Mouse (Mus musculus) midbrain, embryonic 10.5 days (tissue): Measurements from ENCODE around the gene Myoc. TPM values are rescaled to one million over a fixed set of nuclear protein-coding genes. Genes with fewer than 3 reads are reported as not detected.

Experiments
- DNase-seq: peaks from one replicate; pipeline ENCODE4 v3.0.0-alpha.2; 2017; ENCODE audit warnings: low spot score
- H3K27ac ChIP-seq: fragments of 300-500 bp; sonication (generic); replicated peaks from 2 replicates; pipeline ENCODE4 v1.5.1; 2016; ENCODE audit warnings: mild to moderate bottlenecking
- H3K27me3 ChIP-seq: fragments of 300-500 bp; sonication (generic); 2 replicates; pipeline ENCODE4 v1.6.1; 2016; ENCODE audit warnings: low read depth, mild to moderate bottlenecking; ENCODE audit not compliant: poor library complexity, severe bottlenecking
- H3K36me3 ChIP-seq: fragments of 300-500 bp; sonication (generic); 2 replicates; pipeline ENCODE4 v1.6.1; 2016; ENCODE audit warnings: mild to moderate bottlenecking, moderate library complexity
- H3K4me1 ChIP-seq: fragments of 300-500 bp; sonication (generic); 2 replicates; pipeline ENCODE4 v1.6.1; 2016
- H3K4me3 ChIP-seq: fragments of 300-500 bp; sonication (generic); 2 replicates; pipeline ENCODE4 v1.5.1; 2016; ENCODE audit warnings: mild to moderate bottlenecking, moderate library complexity
- H3K9me3 ChIP-seq: fragments of 300-500 bp; sonication (generic); replicated peaks from 2 replicates; pipeline ENCODE4 v1.6.1; 2016; ENCODE audit warnings: mild to moderate bottlenecking
- WGBS: fragments of 180-500 bp; shearing (Covaris S2); methylation state at CpG from one replicate; pipeline ENCODE4 v1.1.7; 2016; 5-methylcytosine and 5-hydroxymethylcytosine counted together
- microRNA-seq: library from miRNA; unstranded; fragments of <30 nt; microRNA quantifications from one replicate; pipeline ENCODE4, GENCODE M21; 2017
- polyA plus RNA-seq: library from polyadenylated mRNA; unstranded; fragments of >200 nt; fragmentation: Nextera tagmentation; extraction: Ambion mirVana; gene quantifications from 2 replicates; pipeline ENCODE4 v1.2.1, GENCODE M21; 2016

Myoc gene
- polyA plus RNA-seq, 1 experiment from 2014 or later, result not detected

- Histone ChIP-seq H3K4me3 (peak overlapping the region; percentile 51), H3K4me1 (peaks cover 14% of the 10 kb centered on the region), H3K27ac (peak overlapping the region; percentile 68), H3K27me3 (no peaks in the 10 kb centered on the region), H3K36me3 (peaks cover 5% of the 10 kb centered on the region), H3K9me3 (no peaks in the 10 kb centered on the region)
- peak; percentile 81 for DNase-seq
- WGBS, result 20% methylated on average over 10 of the region's 10 CpGs
Measured at GRCm38 (mm10) chr1:162664826-162665475, 26.0 kb downstream of the Myoc start.

GRCm38 (mm10) chr1:162665486-162666174 is 26.7 kb downstream of the Myoc start:
- H3K4me1 ChIP-seq, result peaks cover 14% of the 10 kb centered on the region

DNA sequence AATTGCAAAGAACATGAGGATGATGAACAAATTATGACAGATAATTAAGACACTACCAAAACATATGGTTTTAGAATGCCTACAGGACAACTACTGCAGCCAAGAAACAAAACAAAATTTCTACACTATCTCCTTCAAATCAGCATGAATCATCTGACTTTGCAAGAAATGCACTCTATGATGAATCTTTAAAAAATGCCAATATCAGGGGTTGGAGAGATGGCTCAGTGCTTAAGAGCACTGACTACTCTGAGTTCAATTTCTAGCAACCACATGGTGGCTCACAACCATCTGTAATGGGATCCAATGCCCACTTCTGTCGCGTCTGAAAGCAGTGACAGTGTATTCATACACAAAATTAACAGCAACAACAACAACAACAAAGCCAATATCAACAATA is 54.8 kb downstream of the Myoc start:
- H3K27ac ChIP-seq, result no peak overlapping the region
- H3K4me1 ChIP-seq, result no peaks in the 10 kb centered on the region
- WGBS, result 90% methylated on average over 2 of the region's 2 CpGs
- H3K4me3 ChIP-seq, result no peak overlapping the region
- no peaks in the 10 kb centered on the region for H3K27me3 ChIP-seq
- peaks cover 100% of the 10 kb centered on the region for H3K36me3 ChIP-seq
- no peak for DNase-seq
- H3K9me3 ChIP-seq, result no peaks in the 10 kb centered on the region

More at GRCm38 (mm10) chr1:162665486-162666174, 26.7 kb downstream of the Myoc start:
- DNase-seq, result peak; percentile 72
- 4% methylated on average over 11 of the region's 11 CpGs for WGBS
- no peaks in the 10 kb centered on the region for H3K27me3 ChIP-seq
- H3K36me3 ChIP-seq, result peaks cover 12% of the 10 kb centered on the region
- H3K9me3 ChIP-seq, result no peaks in the 10 kb centered on the region
- H3K27ac ChIP-seq, result peak overlapping the region; percentile 68
- H3K4me3 ChIP-seq, result peak overlapping the region; percentile 51

DNA sequence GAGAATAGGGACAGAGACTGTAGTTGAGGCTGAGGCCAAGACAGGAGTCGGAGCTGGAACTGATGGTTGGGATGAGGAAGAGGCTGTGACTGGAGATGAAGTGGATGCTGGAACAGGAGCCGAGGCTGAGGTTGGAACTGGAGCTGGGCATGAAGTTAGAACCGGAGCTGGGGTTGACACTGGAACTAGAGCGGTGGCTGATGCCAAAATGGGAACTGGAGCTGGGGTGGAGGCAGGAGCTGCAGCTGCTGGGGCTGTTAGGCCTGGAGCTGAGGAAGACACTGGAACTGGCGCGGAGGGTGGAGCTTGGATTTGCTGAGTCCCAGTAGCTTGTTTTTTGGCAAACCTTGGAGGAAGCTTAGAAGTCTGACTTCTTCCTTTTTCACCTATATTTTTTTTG is 58.9 kb downstream of the Myoc start:
- H3K36me3 ChIP-seq, result peaks cover 100% of the 10 kb centered on the region

More for the DNA sequence above, 58.9 kb downstream of the Myoc start:
- DNase-seq, result no peak
- Histone ChIP-seq H3K4me3 (no peak overlapping the region), H3K27ac (no peak overlapping the region), H3K27me3 (no peaks in the 10 kb centered on the region), H3K9me3 (no peaks in the 10 kb centered on the region), H3K4me1 (no peaks in the 10 kb centered on the region)
- WGBS, result 94% methylated on average over 6 of the region's 6 CpGs

Small RNA genes lying within 50 kb of the gene (microRNA-seq; reads per million reads assigned to microRNA genes)
- gene Gm27616, result not detected

Other genes with a start within 250 kb of the Myoc start
- 2.3 and 4.8 TPM in 2 replicates for gene Dnm3, start 161.1 kb upstream of the Myoc start, polyA plus RNA-seq
- 26.7 and 28.5 TPM in 2 replicates for gene Mettl13, start 90.6 kb upstream of the Myoc start, polyA plus RNA-seq
- gene Vamp4, start 68.6 kb upstream of the Myoc start, polyA plus RNA-seq, result 52.3 and 53.0 TPM in 2 replicates
- not detected in 2 replicates for gene Myocos, start 19.1 kb downstream of the Myoc start, polyA plus RNA-seq
- gene Prrc2c, start 101.4 kb downstream of the Myoc start, polyA plus RNA-seq, result 144 and 148 TPM in 2 replicates
- 0.58 and 0.95 TPM in 2 replicates for gene Fmo4, start 174.8 kb downstream of the Myoc start, polyA plus RNA-seq
- gene Fmo1, start 227.5 kb downstream of the Myoc start, polyA plus RNA-seq, result 10.9 and 14.7 TPM in 2 replicates